Mouse (Mus musculus): Measurements from ENCODE around the gene Sirt4.

GRCm38 (mm10) chr5:115512375-115512774 is 27.9 kb upstream of the Sirt4 start:
- TF ChIP-seq POU5F1 (IDR thresholded peaks at IDR 0.05; ENCODE audit: borderline replicate concordance, low read length) (no peak), CTCF (conservative IDR thresholded peaks at IDR 0.05; ENCODE audit: low read length) (no peak), NANOG (IDR thresholded peaks at IDR 0.05; ENCODE audit: borderline replicate concordance, low read length) (no peak)
